Mouse (Mus musculus) granulocyte monocyte progenitor cell, adult 5-6 weeks (primary cell): ENCODE measurements around the gene As3mt. TPM values are rescaled to one million over a fixed set of nuclear protein-coding genes. Genes with fewer than 3 reads are reported as not detected.
"Not testable (repeated sequence)": the region's sequence is repeated elsewhere in the genome, so short reads cannot be mapped to it uniquely, and the experiment has no call there.

Experiments
- ATAC-seq: replicated peaks from 2 replicates; pipeline ENCODE4 v1.8.0; 2016; ENCODE audit warnings: mild to moderate bottlenecking, moderate TSS enrichment, inconsistent platforms; ENCODE audit not compliant: poor library complexity, severe bottlenecking
- total RNA-seq, 2 experiments: library from RNA; stranded (forward) in 1 of 2; stranded (reverse) in 1 of 2; fragments of 200-712, 200-1000 nt in 1 of 2; fragments of >200 nt in 1 of 2; fragmentation: Nextera tagmentation in 1 of 2; gene quantifications; 2 replicates each; pipeline ENCODE4 v1.2.3; 2014 to 2017

As3mt gene
- total RNA-seq, 2 experiments from 2014 or later, result 53.1 to 71.0 TPM

DNA sequence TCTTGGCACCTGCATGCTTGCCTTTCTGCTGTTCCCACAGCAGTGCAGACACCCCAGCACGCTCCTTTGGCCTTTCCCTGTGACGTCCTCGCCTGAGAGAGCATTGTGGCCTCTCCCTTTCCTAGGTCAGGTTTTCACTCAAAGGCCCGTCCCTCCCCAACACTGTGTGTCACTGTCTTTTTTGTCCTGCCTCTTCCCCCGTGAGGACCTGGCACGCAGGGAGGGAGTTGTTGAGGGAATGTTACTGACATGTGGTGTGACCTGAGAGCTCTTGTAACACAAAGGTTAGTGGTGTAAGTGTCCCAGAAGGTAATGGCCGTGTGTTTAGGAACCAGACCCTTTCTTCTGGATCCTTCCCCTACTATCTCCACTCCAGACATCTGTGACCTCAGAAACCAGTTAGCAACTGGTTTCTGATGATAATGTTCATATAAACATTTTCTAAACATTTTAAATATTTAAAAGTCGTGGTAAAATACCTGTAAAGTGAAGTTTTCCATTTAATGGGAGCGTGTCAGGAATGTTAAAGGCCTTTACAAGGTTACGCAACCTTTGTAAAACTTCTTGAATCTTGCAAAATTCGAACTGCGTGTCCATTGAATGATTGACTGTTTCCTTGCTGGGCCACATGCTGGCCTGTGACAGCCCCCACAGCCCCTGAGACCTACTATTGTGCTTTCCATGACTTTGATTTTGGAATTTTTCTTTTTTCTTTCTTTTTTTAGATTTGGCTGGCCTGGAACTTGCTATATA, 70.8 kb downstream of the As3mt start:
- no peak for ATAC-seq

DNA sequence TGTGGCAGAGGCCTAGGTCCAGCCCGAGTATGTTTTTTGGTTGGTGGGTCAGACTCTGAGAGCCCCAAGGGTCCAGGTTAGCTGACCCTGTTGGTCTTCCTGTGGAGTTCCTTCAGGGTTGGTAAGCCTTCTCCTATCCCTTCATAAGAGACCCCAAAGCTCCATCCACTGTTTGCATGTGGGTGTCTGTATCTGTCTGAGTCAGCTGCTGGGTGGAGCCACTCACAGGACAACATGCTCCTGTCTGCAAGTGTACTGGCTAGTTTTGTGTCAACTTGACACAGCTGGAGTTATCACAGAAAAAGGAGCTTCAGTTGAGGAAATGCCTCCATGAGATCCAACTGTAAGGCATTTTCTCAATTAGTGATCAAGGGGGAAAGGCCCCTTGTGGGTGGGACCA, 71.9 kb downstream of the As3mt start:
- not testable (repeated sequence) for ATAC-seq

DNA sequence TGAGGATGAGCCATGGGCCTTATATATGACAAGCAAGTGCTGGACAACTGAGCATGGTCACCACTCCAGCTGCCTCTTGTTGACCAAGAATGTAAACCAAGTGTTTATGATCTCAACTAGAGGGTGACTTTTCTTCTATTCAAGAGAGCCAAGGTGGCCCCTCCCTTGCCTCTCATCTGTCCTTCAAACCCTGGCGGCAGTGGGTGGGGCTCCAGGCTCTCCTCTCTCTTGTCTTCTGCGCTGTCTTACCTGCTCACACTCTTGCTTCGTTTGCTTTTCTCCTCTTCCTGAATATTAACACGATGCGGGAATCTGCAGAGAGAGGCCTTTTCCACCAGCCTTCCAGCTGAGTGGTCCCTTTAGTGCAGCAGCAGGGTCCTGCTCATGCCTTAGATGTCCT, 76.8 kb downstream of the As3mt start:
- no peak for ATAC-seq

DNA sequence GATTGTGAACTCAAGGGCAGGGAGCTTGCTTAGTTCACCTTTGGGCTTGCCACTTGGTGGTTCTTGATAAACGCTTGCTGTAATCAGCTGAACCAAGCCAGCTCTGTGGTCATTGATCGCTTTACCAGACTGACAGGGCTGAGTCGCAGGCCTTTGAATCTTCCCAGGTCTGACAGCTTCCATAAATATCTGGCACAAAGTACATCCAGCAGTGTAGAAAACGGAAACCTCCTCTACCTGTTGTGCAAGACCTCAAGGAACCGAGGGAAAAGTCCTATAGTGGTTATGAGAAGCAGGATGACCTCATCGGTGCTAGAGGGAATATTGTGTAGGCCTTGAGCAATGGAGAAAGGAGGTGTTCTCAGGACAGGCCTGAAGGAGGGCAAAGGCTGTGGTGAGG, 77.2 kb downstream of the As3mt start:
- ATAC-seq, result no peak

DNA sequence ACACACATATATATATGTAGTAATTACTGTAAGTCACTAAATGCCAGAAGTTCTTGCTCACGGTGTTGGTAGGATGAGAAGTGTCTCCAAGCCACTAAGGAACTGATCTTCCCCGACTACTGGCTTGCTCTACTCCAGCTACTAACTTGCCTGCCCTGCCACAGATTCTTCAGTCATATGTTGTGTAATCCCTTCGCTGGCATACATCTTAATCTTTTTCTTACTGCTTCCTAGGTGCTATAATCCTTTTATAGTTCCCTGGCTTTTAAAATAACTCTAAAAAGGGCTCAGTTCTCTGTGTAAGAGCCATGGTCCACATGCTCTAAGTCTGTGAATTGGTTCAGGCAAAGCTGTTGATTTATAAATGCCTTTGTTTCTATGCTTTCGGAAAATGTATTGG, 78.4 kb downstream of the As3mt start:
- no peak for ATAC-seq

DNA sequence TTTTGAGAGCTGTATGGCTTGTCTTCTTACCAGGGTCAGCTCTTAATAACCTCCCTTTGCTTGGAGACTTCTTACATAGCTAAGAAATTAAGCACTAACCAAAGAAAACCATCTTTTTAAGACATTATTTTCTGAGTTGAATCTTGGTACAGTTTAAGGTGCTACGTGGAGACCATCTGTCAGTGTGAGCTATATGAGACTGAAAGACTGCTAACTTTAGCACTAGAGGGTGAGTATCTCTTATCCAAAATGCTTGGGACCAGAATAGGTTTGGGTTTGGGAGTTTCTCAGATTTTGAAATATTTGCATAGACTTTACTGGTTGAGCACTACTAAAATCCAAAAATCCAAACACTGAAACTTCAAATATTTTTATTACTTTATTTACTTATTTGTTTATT, 82.5 kb downstream of the As3mt start:
- ATAC-seq, result no peak

Other genes starting within 250 kb of the As3mt start
- 10.9 and 13.9 TPM in 2 replicates for gene Trim8, start 205.8 kb upstream of the As3mt start, total RNA-seq (2014; fragmentation: Nextera tagmentation)
- 12.2 and 13.6 TPM in 2 replicates for gene Trim8, start 205.8 kb upstream of the As3mt start, total RNA-seq (2017)
- 9.9 and 23.4 TPM in 2 replicates for gene Arl3, start 134.3 kb upstream of the As3mt start, total RNA-seq (2014; fragmentation: Nextera tagmentation)
- 13.9 and 14.3 TPM in 2 replicates for gene Arl3, start 134.3 kb upstream of the As3mt start, total RNA-seq (2017)
- 11.8 and 16.3 TPM in 2 replicates for gene Sfxn2, start 134.1 kb upstream of the As3mt start, total RNA-seq (2014; fragmentation: Nextera tagmentation)
- gene Sfxn2, start 134.1 kb upstream of the As3mt start, total RNA-seq (2017), result 8.7 and 10.9 TPM in 2 replicates
- gene Wbp1l, start 108.4 kb upstream of the As3mt start, total RNA-seq (2014; fragmentation: Nextera tagmentation), result 19.7 and 25.6 TPM in 2 replicates
- 20.2 and 23.5 TPM in 2 replicates for gene Wbp1l, start 108.4 kb upstream of the As3mt start, total RNA-seq (2017)
- not detected in 2 replicates for gene Cyp17a1, start 34.3 kb upstream of the As3mt start, total RNA-seq (2014; fragmentation: Nextera tagmentation)
- not detected in 2 replicates for gene Cyp17a1, start 34.3 kb upstream of the As3mt start, total RNA-seq (2017)
- 9.6 and 12.5 TPM in 2 replicates for gene Borcs7, start 17.6 kb upstream of the As3mt start, total RNA-seq (2014; fragmentation: Nextera tagmentation)
- 5.4 TPM in 2 replicates for gene Borcs7, start 17.6 kb upstream of the As3mt start, total RNA-seq (2017)
- 5.3 and 12.1 TPM in 2 replicates for gene Cnnm2, start 54.1 kb downstream of the As3mt start, total RNA-seq (2014; fragmentation: Nextera tagmentation)
- gene Cnnm2, start 54.1 kb downstream of the As3mt start, total RNA-seq (2017), result 7.2 and 8.0 TPM in 2 replicates